Mouse (Mus musculus): ENCODE results near the gene Gm20765.
"Not testable (repeated sequence)": the region's sequence is repeated elsewhere in the genome, so short reads cannot be mapped to it uniquely, and the experiment has no call there.

Gm20765 gene

GRCm38 (mm10) chr10:104185233-104185632, at the start of gene Gm20765:
Gm20765 (plus strand) TSS chr10:104185533.
- not testable (repeated sequence) for DNase-seq

GRCm38 (mm10) chr10:104142687-104143086, 42.6 kb upstream of the Gm20765 start, which contains the start of gene Gm21293:
Gm21293 (plus strand) TSS chr10:104142987.
- not testable (repeated sequence) for DNase-seq

DNA sequence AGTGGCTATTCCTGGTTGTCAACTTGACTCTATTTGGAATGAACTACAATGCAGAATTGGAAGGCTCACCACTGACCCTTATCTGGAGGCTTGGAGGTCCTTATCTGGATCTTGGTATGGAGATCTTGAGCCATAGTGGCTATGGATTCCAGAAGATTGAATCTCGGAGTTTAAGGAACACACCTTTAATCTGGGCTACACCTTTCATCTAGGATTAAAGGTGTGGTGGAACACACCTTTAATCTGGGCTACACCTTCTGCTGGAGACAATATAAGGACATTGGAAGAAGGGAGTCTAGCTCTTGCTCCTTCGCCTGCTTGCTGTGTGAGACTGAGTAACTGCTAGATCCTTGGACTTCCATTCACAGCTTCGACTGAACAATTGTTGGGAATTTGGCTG, 34.1 kb upstream of the Gm20765 start, which contains the start of gene Gm6763:
Gene Gm6763 (plus strand): TSS at position 301 of the 400 bp plus-strand sequence.
- not testable (repeated sequence) for DNase-seq

- not testable (repeated sequence) for DNase-seq
These were observed 25.6 kb upstream of the Gm20765 start, which contains the start of gene Gm8764 for GRCm38 (mm10) chr10:104159706-104160105. Gm8764 (plus strand) TSS chr10:104160006.

GRCm38 (mm10) chr10:104168215-104168614, 17.1 kb upstream of the Gm20765 start, which contains the start of gene Gm21304:
Gm21304 (plus strand) TSS chr10:104168515.
- not testable (repeated sequence) for DNase-seq

DNA sequence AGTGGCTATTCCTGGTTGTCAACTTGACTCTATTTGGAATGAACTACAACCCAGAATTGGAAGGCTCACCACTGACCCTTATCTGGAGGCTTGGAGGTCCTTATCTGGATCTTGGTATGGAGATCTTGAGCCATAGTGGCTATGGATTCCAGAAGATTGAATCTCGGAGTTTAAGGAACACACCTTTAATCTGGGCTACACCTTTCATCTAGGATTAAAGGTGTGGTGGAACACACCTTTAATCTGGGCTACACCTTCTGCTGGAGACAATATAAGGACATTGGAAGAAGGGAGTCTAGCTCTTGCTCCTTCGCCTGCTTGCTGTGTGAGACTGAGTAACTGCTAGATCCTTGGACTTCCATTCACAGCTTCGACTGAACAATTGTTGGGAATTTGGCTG, 8.6 kb upstream of the Gm20765 start, which contains the start of gene Gm21312:
Gene Gm21312 (plus strand): TSS at position 301 of the 400 bp plus-strand sequence.
- DNase-seq = not testable (repeated sequence)

DNA sequence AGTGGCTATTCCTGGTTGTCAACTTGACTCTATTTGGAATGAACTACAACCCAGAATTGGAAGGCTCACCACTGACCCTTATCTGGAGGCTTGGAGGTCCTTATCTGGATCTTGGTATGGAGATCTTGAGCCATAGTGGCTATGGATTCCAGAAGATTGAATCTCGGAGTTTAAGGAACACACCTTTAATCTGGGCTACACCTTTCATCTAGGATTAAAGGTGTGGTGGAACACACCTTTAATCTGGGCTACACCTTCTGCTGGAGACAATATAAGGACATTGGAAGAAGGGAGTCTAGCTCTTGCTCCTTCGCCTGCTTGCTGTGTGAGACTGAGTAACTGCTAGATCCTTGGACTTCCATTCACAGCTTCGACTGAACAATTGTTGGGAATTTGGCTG, 8.4 kb downstream of the Gm20765 start, which contains the start of gene Gm4340:
Gene Gm4340 (plus strand): TSS at position 301 of the 400 bp plus-strand sequence.
- DNase-seq = not testable (repeated sequence)

DNA sequence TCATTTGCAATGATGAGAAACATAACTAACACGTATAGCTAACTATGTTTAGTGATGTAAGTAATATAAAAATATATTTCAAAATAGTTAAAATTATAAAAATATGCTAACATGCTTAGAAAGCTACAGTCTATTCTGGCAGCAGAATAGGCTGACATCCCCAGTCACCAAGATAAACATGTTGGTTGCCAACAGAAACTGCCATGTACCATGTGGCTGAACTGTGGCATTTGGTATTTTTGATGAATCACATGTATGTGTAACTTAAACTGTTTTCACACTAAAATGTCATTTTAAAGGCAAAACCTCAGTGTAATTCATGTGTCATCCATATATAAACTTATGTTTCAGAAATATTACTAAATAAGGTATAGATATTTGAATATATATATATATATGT, 24.3 kb downstream of the Gm20765 start:
- no peak for DNase-seq

GRCm38 (mm10) chr10:104210268-104210990, 25.1 kb downstream of the Gm20765 start:
- no peak for DNase-seq

DNA sequence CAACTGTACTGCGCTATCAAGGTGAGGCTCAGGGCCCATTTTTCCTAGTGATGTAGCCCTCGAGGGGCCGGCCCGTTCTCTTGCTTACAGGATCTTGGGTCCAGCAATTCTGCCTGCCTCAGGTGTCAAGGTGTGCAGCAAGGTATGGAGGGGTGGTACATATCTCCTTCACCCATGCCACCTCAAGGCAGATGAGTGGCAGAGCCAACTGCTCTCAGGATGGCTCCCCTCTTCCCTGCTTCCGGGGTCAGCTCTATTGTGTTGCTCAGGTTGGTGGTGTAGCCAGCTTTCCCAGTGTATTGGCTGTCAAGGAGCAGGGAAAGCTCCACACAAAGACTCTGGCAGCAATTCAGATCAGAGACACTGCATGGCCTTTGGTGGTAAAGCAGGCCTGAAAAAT, 29.2 kb downstream of the Gm20765 start:
- DNase-seq = no peak

DNA sequence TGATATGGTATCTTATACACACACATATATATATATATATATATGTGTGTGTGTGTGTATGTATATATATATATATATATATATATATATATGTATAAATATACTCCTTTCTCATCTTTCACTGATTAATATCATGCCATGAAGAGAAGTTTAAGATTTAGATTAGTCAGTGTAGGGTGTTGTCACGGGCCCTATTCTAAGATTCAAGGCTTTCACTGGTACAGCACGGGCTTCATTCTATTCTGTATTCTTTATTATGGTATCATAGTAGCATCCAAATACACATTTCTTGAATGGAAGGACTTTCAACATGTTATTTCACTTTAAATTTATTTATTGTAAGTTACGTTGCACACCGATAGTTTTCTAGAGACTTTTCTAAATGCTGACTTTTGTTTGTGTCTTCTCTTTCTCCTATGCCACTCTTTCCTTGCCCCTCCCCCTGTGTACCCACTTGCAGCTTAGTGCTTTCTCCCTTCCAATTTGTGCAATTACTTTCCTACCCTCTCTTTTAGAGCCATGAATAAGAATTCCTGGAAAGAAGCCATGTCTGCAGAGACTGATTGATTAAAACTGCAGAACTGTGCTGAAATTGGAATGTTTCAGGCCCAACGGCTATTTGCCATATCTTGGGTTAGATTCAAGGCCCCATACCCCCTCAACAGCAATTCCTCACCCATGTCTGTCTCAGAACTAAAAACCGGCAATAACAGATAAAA, 35.1 kb downstream of the Gm20765 start:
- no peak for DNase-seq
